Mouse (Mus musculus): Measurements from ENCODE around the gene Gm21953.
"Not testable (repeated sequence)": the region's sequence is repeated elsewhere in the genome, so short reads cannot be mapped to it uniquely, and the experiment has no call there.

- not testable (repeated sequence) for TF ChIP-seq GATA1 (IDR thresholded peaks at IDR 0.05; ENCODE audit: borderline replicate concordance, low read length); FLI1 (IDR thresholded peaks at IDR 0.05; ENCODE audit: low read length)
Measured at GRCm38 (mm10) chr4:42255467-42255866, 38.6 kb upstream of the Gm21953 start, which contains the start of gene Ccl21b.

Measured in megakaryocyte, embryonic 14.5 days (primary cell).